In the genomic region with DNA sequence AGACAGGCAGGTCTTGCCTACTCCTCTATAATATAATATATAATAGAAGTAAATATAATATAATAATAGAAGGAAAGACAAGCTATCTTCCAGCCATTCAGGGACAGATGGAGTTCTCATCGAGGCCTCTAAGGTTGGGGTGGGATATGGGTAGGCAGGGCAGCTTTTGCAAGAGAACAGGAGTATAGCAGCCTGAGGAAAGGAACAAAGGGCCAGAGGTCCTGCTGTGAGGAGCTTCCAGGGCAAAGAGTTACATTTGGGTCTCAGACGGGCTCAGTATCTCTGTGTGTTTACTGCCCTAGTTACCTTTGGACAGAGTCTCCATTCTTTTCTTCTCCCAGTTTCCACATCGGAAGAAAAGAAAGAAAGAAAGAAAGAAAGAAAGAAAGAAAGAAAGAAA, we compare ENCODE assay signal across 12 mouse cellular contexts. TPM values are rescaled to one million over a fixed set of nuclear protein-coding genes. Genes with fewer than 3 reads are reported as not detected.
DNase-seq lines count a peak whose midpoint lies in the region; ATAC-seq lines count a peak whose summit lies in the region.
"Had no signal": no experiment of that assay in that cellular context is flagged by ENCODE, and none has a peak within 500 bp of the region (broad histone marks: within the 10 kb centered on the region; RNA-seq: fewer than 3 reads in every experiment).

No protein-coding gene starts in this region.

- peaks cover 34% of the 10 kb centered on the region for H3K27me3 ChIP-seq in heart, embryonic 11.5 days (ENCODE audit: control insufficient read depth, insufficient read depth, low read length)
- H3K27me3 ChIP-seq in midbrain, embryonic 12.5 days = peaks cover 31% of the 10 kb centered on the region
- H3K27me3 ChIP-seq in midbrain, embryonic 11.5 days (ENCODE audit: control insufficient read depth, insufficient read depth, low read length) = peaks cover 21% of the 10 kb centered on the region
- H3K27me3 ChIP-seq in hindbrain, embryonic 14.5 days (ENCODE audit: control insufficient read depth, insufficient read depth, low read length) = no peaks in the 10 kb centered on the region
- peaks cover 4% of the 10 kb centered on the region for H3K27me3 ChIP-seq in neural tube, embryonic 13.5 days
- H3K27me3 ChIP-seq: Patski had no signal

- H3K4me1 ChIP-seq in heart, embryonic 11.5 days (ENCODE audit: control insufficient read depth, insufficient read depth, low read length) = peaks cover 17% of the 10 kb centered on the region
- peaks cover 52% of the 10 kb centered on the region for H3K4me1 ChIP-seq in midbrain, embryonic 12.5 days
- H3K4me1 ChIP-seq in midbrain, embryonic 11.5 days (ENCODE audit: control insufficient read depth, insufficient read depth, low read length) = peaks cover 13% of the 10 kb centered on the region
- H3K4me1 ChIP-seq in hindbrain, embryonic 14.5 days (replicated peaks; ENCODE audit: control insufficient read depth, insufficient read depth, low read length) = peaks cover 50% of the 10 kb centered on the region
- peaks cover 65% of the 10 kb centered on the region for H3K4me1 ChIP-seq in neural tube, embryonic 13.5 days (replicated peaks)

- H3K4me2 ChIP-seq in heart, embryonic 11.5 days = no peak overlapping the region
- peak overlapping the region; percentile 75 for H3K4me2 ChIP-seq in midbrain, embryonic 12.5 days (replicated peaks)
- H3K4me2 ChIP-seq in midbrain, embryonic 11.5 days = no peak overlapping the region
- H3K4me2 ChIP-seq in hindbrain, embryonic 14.5 days (replicated peaks) = peak overlapping the region; percentile 74
- peak overlapping the region; percentile 82 for H3K4me2 ChIP-seq in neural tube, embryonic 13.5 days

- no peak for ATAC-seq in heart, embryonic 11.5 days (replicated peaks; ENCODE audit: insufficient number of reproducible peaks, low FRiP score, low TSS enrichment)
- no peak for ATAC-seq in midbrain, embryonic 12.5 days (ENCODE audit: low FRiP score, low read depth)
- ATAC-seq in midbrain, embryonic 11.5 days (ENCODE audit: low FRiP score) = no peak
- ATAC-seq in hindbrain, embryonic 14.5 days (ENCODE audit: low FRiP score) = no peak
- no peak for ATAC-seq in neural tube, embryonic 13.5 days (ENCODE audit: low read depth)
- ATAC-seq: lung, postnatal 0 days; Patski had no signal

- no peak overlapping the region for H3K9ac ChIP-seq in heart, embryonic 11.5 days (ENCODE audit: low read depth, low read length)
- peak overlapping the region; percentile 82; the same call in 1 of the 2 replicates for H3K9ac ChIP-seq in midbrain, embryonic 12.5 days (replicated peaks)
- H3K9ac ChIP-seq in midbrain, embryonic 11.5 days (ENCODE audit: low read length) = no peak overlapping the region; the same call in 1 of the 2 replicates
- no peak overlapping the region; the same call in 1 of the 2 replicates for H3K9ac ChIP-seq in hindbrain, embryonic 14.5 days
- H3K9ac ChIP-seq in neural tube, embryonic 13.5 days = peak overlapping the region; percentile 93

- H3K4me3 ChIP-seq in heart, embryonic 11.5 days (ENCODE audit: low read depth, low read length) = peak overlapping the region; percentile 46; the same call in 1 of the 2 replicates
- no peak overlapping the region for H3K4me3 ChIP-seq in midbrain, embryonic 12.5 days
- H3K4me3 ChIP-seq in midbrain, embryonic 11.5 days (ENCODE audit: low read depth, low read length) = no peak overlapping the region
- peak overlapping the region; percentile 69 for H3K4me3 ChIP-seq in hindbrain, embryonic 14.5 days (replicated peaks; ENCODE audit: low read length)
- H3K4me3 ChIP-seq in neural tube, embryonic 13.5 days = peak overlapping the region; percentile 65

- no peak overlapping the region for H3K27ac ChIP-seq in heart, embryonic 11.5 days (ENCODE audit: low read depth, low read length)
- H3K27ac ChIP-seq in midbrain, embryonic 12.5 days (replicated peaks) = 0 out of 2 replicates have a peak overlapping the region, but pooled peaks have one; percentile 81
- no peak overlapping the region for H3K27ac ChIP-seq in midbrain, embryonic 11.5 days (ENCODE audit: low read depth, low read length)
- peak overlapping the region; percentile 93; the same call in 1 of the 2 replicates for H3K27ac ChIP-seq in hindbrain, embryonic 14.5 days
- peak overlapping the region; percentile 93; the same call in 1 of the 2 replicates for H3K27ac ChIP-seq in neural tube, embryonic 13.5 days (replicated peaks)
- H3K27ac ChIP-seq: embryonic facial prominence, embryonic 15.5 days; heart, adult 2 months had no signal

- no peak for DNase-seq in heart, adult 18-20 months
- no peak for DNase-seq in midbrain, embryonic 11.5 days (ENCODE audit: low spot score, missing footprints)
- DNase-seq in hindbrain, embryonic 14.5 days (ENCODE audit: low spot score) = no peak
- DNase-seq in testis, postnatal 14 days (ENCODE audit: low spot score) = no peak
- no peak for DNase-seq in lung, postnatal 25 days (ENCODE audit: low spot score)

- H3K36me3 ChIP-seq in heart, embryonic 11.5 days (ENCODE audit: control insufficient read depth, insufficient read depth, low read length) = no peaks in the 10 kb centered on the region
- H3K36me3 ChIP-seq in midbrain, embryonic 12.5 days = peaks cover 5% of the 10 kb centered on the region; the same call in 1 of the 2 replicates
- H3K36me3 ChIP-seq in midbrain, embryonic 11.5 days (ENCODE audit: control insufficient read depth, insufficient read depth, low read length) = peaks cover 1% of the 10 kb centered on the region; the same call in 1 of the 2 replicates
- H3K36me3 ChIP-seq in hindbrain, embryonic 14.5 days (replicated peaks; ENCODE audit: control insufficient read depth, insufficient read depth) = peaks cover 15% of the 10 kb centered on the region
- H3K36me3 ChIP-seq in neural tube, embryonic 13.5 days = peaks cover 8% of the 10 kb centered on the region

- 64% methylated on average over 3 of the region's 3 CpGs for WGBS in heart, embryonic 11.5 days (ENCODE audit: insufficient replicate concordance)
- WGBS in midbrain, embryonic 12.5 days = 39% methylated on average over 3 of the region's 3 CpGs
- 42% methylated on average over 3 of the region's 3 CpGs for WGBS in midbrain, embryonic 11.5 days
- WGBS in hindbrain, embryonic 14.5 days = 38% methylated on average over 3 of the region's 3 CpGs
- WGBS in neural tube, embryonic 13.5 days = 33% methylated on average over 3 of the region's 3 CpGs

- H3K9me3 ChIP-seq in heart, embryonic 11.5 days (replicated peaks; ENCODE audit: control insufficient read depth, low read length) = no peaks in the 10 kb centered on the region
- H3K9me3 ChIP-seq in midbrain, embryonic 12.5 days = no peaks in the 10 kb centered on the region
- H3K9me3 ChIP-seq in midbrain, embryonic 11.5 days (ENCODE audit: control insufficient read depth, low read length) = no peaks in the 10 kb centered on the region
- H3K9me3 ChIP-seq in hindbrain, embryonic 14.5 days (ENCODE audit: control insufficient read depth, low read length) = no peaks in the 10 kb centered on the region
- H3K9me3 ChIP-seq in neural tube, embryonic 13.5 days = no peaks in the 10 kb centered on the region
- H3K9me3 ChIP-seq: embryonic facial prominence, embryonic 15.5 days had no signal

RNA-seq across cellular contexts. Expression of a gene that starts 0.5 kb away (rescaled TPM):
- 1.6 TPM in 2 replicates for polyA plus RNA-seq in heart, embryonic 11.5 days (2014; fragmentation: Nextera tagmentation; extraction: Ambion mirVana)
- under 1 TPM; 0.41 to 0.89 TPM for total RNA-seq in heart, adult 18-20 months (2021)
- polyA plus RNA-seq in midbrain, embryonic 12.5 days (2016; fragmentation: Nextera tagmentation; extraction: Ambion mirVana) = 53.9 and 61.6 TPM in 2 replicates
- polyA plus RNA-seq in midbrain, embryonic 11.5 days (2014; fragmentation: Nextera tagmentation; extraction: Ambion mirVana) = 26.3 and 31.1 TPM in 2 replicates
- polyA plus RNA-seq in hindbrain, embryonic 14.5 days (2014; fragmentation: Nextera tagmentation; extraction: Ambion mirVana) = 118 and 129 TPM in 2 replicates
- 102 and 104 TPM in 2 replicates for polyA plus RNA-seq in neural tube, embryonic 13.5 days (2015; fragmentation: Nextera tagmentation; extraction: Ambion mirVana)

RNA-seq across cellular contexts. Expression of a gene that starts 2.5 kb away (rescaled TPM):
- polyA plus RNA-seq in heart, embryonic 11.5 days (2014; fragmentation: Nextera tagmentation; extraction: Ambion mirVana) = 135 and 136 TPM in 2 replicates
- total RNA-seq in heart, adult 18-20 months (2021) = 100 to 1,000 TPM; 139 to 146 TPM
- 245 and 250 TPM in 2 replicates for polyA plus RNA-seq in midbrain, embryonic 12.5 days (2016; fragmentation: Nextera tagmentation; extraction: Ambion mirVana)
- 196 and 206 TPM in 2 replicates for polyA plus RNA-seq in midbrain, embryonic 11.5 days (2014; fragmentation: Nextera tagmentation; extraction: Ambion mirVana)
- polyA plus RNA-seq in hindbrain, embryonic 14.5 days (2014; fragmentation: Nextera tagmentation; extraction: Ambion mirVana) = 281 and 296 TPM in 2 replicates
- polyA plus RNA-seq in neural tube, embryonic 13.5 days (2015; fragmentation: Nextera tagmentation; extraction: Ambion mirVana) = 285 and 322 TPM in 2 replicates

RNA-seq across cellular contexts. Expression of a gene that starts 25.2 kb away (rescaled TPM):
- 13.6 and 15.1 TPM in 2 replicates for polyA plus RNA-seq in heart, embryonic 11.5 days (2014; fragmentation: Nextera tagmentation; extraction: Ambion mirVana)
- 10 to 100 TPM; 16.7 to 20.2 TPM for total RNA-seq in heart, adult 18-20 months (2021)
- 20.3 and 21.7 TPM in 2 replicates for polyA plus RNA-seq in midbrain, embryonic 12.5 days (2016; fragmentation: Nextera tagmentation; extraction: Ambion mirVana)
- 12.3 and 16.3 TPM in 2 replicates for polyA plus RNA-seq in midbrain, embryonic 11.5 days (2014; fragmentation: Nextera tagmentation; extraction: Ambion mirVana)
- 16.2 and 20.0 TPM in 2 replicates for polyA plus RNA-seq in hindbrain, embryonic 14.5 days (2014; fragmentation: Nextera tagmentation; extraction: Ambion mirVana)
- polyA plus RNA-seq in neural tube, embryonic 13.5 days (2015; fragmentation: Nextera tagmentation; extraction: Ambion mirVana) = 14.5 and 16.7 TPM in 2 replicates

RNA-seq across cellular contexts. Expression of a gene that starts 48.0 kb away (rescaled TPM):
- 104 and 105 TPM in 2 replicates for polyA plus RNA-seq in heart, embryonic 11.5 days (2014; fragmentation: Nextera tagmentation; extraction: Ambion mirVana)
- 10 to 100 TPM; 43.7 to 44.8 TPM for total RNA-seq in heart, adult 18-20 months (2021)
- polyA plus RNA-seq in midbrain, embryonic 12.5 days (2016; fragmentation: Nextera tagmentation; extraction: Ambion mirVana) = 156 and 166 TPM in 2 replicates
- polyA plus RNA-seq in midbrain, embryonic 11.5 days (2014; fragmentation: Nextera tagmentation; extraction: Ambion mirVana) = 185 and 187 TPM in 2 replicates
- 113 and 124 TPM in 2 replicates for polyA plus RNA-seq in hindbrain, embryonic 14.5 days (2014; fragmentation: Nextera tagmentation; extraction: Ambion mirVana)
- 103 and 110 TPM in 2 replicates for polyA plus RNA-seq in neural tube, embryonic 13.5 days (2015; fragmentation: Nextera tagmentation; extraction: Ambion mirVana)

RNA-seq across cellular contexts. Expression of a gene that starts 52.2 kb away (rescaled TPM):
- 20.8 and 21.5 TPM in 2 replicates for polyA plus RNA-seq in heart, embryonic 11.5 days (2014; fragmentation: Nextera tagmentation; extraction: Ambion mirVana)
- total RNA-seq in heart, adult 18-20 months (2021) = 10 to 100 TPM; 30.3 to 30.8 TPM
- polyA plus RNA-seq in midbrain, embryonic 12.5 days (2016; fragmentation: Nextera tagmentation; extraction: Ambion mirVana) = 17.0 and 18.1 TPM in 2 replicates
- polyA plus RNA-seq in midbrain, embryonic 11.5 days (2014; fragmentation: Nextera tagmentation; extraction: Ambion mirVana) = 10.3 and 11.4 TPM in 2 replicates
- 16.8 and 17.1 TPM in 2 replicates for polyA plus RNA-seq in hindbrain, embryonic 14.5 days (2014; fragmentation: Nextera tagmentation; extraction: Ambion mirVana)
- 20.2 and 20.7 TPM in 2 replicates for polyA plus RNA-seq in neural tube, embryonic 13.5 days (2015; fragmentation: Nextera tagmentation; extraction: Ambion mirVana)

Comparison
In these comparisons a context has a peak if more than half of its experiments do, and no peak if none do; other contexts are left out.
1. H3K27ac ChIP-seq: peak in midbrain, embryonic 12.5 days (single experiment), hindbrain, embryonic 14.5 days (single experiment) and neural tube, embryonic 13.5 days (single experiment); none in heart, embryonic 11.5 days (single experiment) and midbrain, embryonic 11.5 days (single experiment).
2. H3K4me2 ChIP-seq: peak in midbrain, embryonic 12.5 days (single experiment), hindbrain, embryonic 14.5 days (single experiment) and neural tube, embryonic 13.5 days (single experiment); none in heart, embryonic 11.5 days (single experiment) and midbrain, embryonic 11.5 days (single experiment).
3. H3K9ac ChIP-seq: peak in midbrain, embryonic 12.5 days (single experiment) and neural tube, embryonic 13.5 days (single experiment); none in heart, embryonic 11.5 days (single experiment), midbrain, embryonic 11.5 days (single experiment) and hindbrain, embryonic 14.5 days (single experiment).
4. H3K4me3 ChIP-seq: peak in heart, embryonic 11.5 days (single experiment), hindbrain, embryonic 14.5 days (single experiment) and neural tube, embryonic 13.5 days (single experiment); none in midbrain, embryonic 12.5 days (single experiment) and midbrain, embryonic 11.5 days (single experiment).
5. RNA of a gene that starts 0.5 kb away (polyA plus RNA-seq): 118 to 129 TPM in hindbrain, embryonic 14.5 days, 102 to 104 TPM in neural tube, embryonic 13.5 days, 53.9 to 61.6 TPM in midbrain, embryonic 12.5 days and 26.3 to 31.1 TPM in midbrain, embryonic 11.5 days; 1.6 TPM in heart, embryonic 11.5 days; every median in the first group is over 10 times any median in the second.